Mouse (Mus musculus) right cerebral cortex, postnatal 4 days (tissue): ENCODE measurements at regions not wholly inside any gene's neighbourhood (a gene's known extent, or its start where the extent isn't known, plus 50 kb on each side); places are given as distances from the start of the nearest gene placed in this dataset.

Experiments used
- DNase-seq: peaks from one replicate; pipeline ENCODE4 v3.0.0-alpha.2; 2022

GRCm38 (mm10) chr5:64401737-64402136 is 245.6 kb downstream of the Tbc1d1 start:
- no peak for DNase-seq

DNA sequence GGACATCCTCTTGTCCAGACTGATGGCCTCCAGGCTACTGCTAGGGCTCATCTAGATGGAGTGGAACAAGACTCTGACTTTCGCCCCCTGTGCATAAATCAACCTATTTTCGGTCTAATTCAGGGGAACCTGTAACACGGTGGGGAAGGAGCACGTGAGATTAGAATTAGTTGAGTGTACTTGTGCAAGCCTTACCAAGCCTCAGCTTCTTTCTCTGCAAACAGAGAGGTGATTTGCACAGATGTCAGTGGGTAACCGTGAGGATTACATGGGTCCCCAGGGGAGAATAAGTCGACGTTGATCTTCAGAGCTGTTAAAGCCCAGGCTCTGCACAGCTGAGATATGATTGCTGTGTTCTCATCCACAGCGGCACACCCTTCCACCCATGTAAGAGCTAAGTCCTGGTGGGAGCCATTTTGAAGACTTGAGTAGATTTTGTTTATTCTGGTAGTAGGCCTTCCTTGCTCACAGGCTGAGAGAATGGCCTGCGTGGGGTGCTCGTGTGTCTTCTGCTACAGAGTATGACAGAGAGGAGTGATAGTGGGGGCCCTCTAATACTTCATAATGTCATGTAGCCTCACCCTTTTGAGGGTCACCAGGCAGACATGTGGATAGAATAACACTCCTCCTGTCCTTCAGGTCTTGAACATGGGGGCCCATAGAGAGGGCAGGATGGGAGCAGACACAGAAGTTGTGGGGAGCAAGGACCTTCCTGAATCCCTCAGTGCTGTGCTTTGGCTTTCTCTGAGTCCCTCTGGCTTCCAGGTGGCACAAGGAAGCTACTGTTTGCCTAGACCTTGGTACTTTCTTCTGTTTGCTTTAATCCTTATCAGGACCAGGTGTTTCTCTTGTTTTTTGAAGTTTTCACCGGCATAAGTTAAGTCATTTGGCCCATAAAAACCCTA is 247.2 kb downstream of the Tbc1d1 start:
- DNase-seq = no peak

- DNase-seq = no peak
Measured at GRCm38 (mm10) chr5:64403982-64404345, 247.9 kb downstream of the Tbc1d1 start.

DNA sequence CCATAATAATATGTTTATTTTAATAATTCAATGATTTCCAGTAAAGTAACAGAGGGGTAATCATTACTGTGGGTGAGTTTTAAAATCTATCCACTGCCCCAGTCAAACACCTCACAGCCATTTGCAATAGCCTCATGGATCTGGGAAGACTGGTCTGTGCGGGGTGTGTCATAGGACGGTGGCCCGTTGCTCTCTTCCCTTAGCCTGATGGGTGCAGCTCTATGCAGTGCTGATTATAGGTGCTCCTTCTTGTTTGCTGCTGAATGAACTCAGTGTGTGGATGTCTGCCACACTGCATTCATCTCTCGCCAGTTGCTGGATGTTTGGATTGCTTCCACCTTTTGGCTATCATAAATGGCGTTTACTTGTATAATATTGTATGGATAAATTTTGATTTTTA is 248.4 kb downstream of the Tbc1d1 start:
- no peak for DNase-seq

DNA sequence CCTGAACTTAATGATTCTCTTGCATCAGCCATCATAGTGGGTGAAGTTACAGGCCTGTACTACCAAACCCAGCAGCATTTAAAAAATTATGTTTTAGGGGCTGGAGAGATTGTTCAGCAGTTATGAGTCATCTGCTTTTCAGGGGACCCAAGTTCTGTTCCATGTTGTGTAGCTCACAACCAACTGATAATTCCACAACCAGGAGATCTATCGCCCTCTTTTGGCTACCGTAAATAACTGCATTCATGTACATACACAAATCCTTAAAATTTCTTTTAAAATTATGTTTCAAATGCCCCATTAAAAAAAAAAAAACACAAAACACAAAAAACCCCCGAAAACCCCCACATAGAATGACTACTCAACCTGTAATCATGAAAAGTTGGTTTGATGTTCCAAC is 252.8 kb downstream of the Tbc1d1 start:
- no peak for DNase-seq

DNA sequence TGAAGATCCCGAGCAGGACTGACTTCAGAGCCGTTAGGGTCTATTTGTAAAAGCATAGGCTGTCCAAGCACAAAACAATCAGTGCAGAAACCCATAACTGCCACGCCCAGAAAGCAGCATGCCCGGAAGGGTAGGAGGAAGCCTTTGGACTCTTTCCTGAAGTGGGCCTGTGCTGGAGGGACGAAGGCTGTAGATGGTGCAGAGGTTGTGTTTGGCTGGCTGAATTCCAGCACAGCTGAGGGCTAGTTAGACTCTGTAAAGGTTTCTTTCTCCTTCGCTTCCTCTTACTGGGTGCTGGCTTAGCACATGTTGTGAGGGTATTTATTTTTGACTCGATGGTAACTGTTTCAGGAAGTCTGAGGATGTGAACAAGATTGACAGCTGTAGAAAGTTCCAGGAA is 254.5 kb downstream of the Tbc1d1 start:
- no peak for DNase-seq

GRCm38 (mm10) chr5:64414519-64414918 is 258.4 kb downstream of the Tbc1d1 start:
- no peak for DNase-seq

DNA sequence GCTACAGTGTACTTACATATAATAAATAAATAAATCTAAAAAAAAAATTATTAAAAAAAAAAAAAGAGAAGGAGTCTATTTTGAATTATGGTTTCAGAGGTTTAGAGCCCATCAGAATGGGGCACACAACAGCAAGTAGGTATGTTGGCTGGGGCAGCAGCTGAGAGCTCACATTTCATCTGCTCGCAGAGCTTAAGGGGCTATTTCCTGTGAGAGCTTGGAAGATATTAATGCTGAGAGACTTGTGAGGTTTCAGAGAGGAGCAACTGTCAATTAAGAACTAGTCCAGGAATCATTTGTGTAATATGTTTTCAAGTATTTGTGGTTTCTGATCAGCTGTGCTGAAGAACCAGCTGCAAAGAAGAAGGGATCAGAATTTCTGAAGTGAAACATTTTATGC is 263.3 kb downstream of the Tbc1d1 start:
- no peak for DNase-seq

- no peak for DNase-seq
Measured at GRCm38 (mm10) chr5:64422787-64423587, 266.9 kb downstream of the Tbc1d1 start.

GRCm38 (mm10) chr5:64428822-64429221 is 272.7 kb downstream of the Tbc1d1 start:
- no peak for DNase-seq

DNA sequence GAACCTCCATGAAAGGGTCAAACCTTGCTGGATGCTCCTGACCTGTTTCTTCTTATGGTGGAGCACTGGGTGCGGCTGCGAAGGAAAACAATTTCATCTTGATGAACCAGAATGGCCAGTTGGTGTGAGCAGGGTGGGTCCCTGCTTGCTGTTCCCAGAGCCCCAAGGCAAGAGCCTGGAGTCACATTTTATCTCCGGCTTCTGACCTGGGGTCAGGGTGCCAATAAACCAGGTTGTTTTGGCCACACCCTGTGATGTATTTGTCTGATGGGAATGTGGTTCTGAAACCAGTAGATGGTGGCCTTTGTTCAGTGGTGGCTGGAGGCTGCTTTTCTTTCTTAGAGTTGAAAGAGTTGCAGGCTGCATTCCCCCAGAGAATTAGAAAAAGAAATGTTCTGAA is 274.4 kb downstream of the Tbc1d1 start:
- DNase-seq = no peak

DNA sequence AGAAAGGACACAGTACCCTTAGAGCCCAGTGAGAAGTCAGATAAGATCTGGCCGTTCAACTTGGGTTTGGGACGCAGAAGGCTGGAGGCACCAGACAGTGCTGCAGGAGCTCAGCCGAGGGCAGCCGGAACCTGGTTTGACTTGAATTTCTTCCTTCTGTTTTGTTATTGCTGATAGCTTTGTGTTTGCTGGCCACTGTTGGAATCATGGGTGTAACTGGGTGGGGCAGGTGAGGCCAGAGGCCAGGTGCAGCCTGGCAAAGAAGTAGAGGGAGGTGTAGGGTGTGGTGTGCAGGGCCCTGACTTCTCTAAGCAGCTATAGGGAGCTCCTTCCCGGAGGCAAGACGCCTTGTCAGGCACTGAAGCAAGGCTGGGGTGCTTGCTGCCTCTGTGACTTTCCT is 275.5 kb downstream of the Tbc1d1 start:
- DNase-seq = no peak

- no peak for DNase-seq
Measured at GRCm38 (mm10) chr5:64433786-64434185, 277.7 kb downstream of the Tbc1d1 start.

GRCm38 (mm10) chr5:64435491-64435890 is 279.4 kb downstream of the Tbc1d1 start:
- no peak for DNase-seq

GRCm38 (mm10) chr5:64435958-64436357 is 279.9 kb downstream of the Tbc1d1 start:
- DNase-seq = no peak

GRCm38 (mm10) chr5:64437720-64438119 is 281.6 kb downstream of the Tbc1d1 start:
- no peak for DNase-seq

GRCm38 (mm10) chr5:64438446-64439134 is 282.5 kb downstream of the Tbc1d1 start:
- no peak for DNase-seq

- no peak for DNase-seq
Measured at GRCm38 (mm10) chr5:64447847-64448246, 291.7 kb downstream of the Tbc1d1 start.

GRCm38 (mm10) chr5:64452668-64453334 is 296.7 kb downstream of the Tbc1d1 start:
- no peak for DNase-seq

GRCm38 (mm10) chr5:64459807-64460206 is 303.7 kb downstream of the Tbc1d1 start:
- no peak for DNase-seq

DNA sequence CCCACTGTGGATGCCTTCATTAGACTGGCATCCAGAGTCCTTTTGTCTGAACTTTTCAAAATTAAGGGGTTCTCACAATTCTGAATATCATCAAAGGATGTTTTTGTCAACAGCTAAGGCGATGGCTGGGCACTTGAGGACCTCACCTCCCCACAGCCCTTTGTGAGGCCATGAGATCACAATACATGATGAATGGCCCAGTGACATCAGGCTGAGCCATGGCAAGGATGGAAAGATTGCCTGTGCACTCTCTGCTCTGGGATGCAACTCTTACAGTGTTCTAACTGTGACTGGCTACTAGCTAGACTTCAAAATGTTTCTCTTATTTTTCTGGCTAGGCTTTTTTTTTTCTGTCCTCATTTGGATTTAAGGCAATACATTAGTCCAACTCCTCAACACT is 304.8 kb downstream of the Tbc1d1 start:
- no peak for DNase-seq

DNA sequence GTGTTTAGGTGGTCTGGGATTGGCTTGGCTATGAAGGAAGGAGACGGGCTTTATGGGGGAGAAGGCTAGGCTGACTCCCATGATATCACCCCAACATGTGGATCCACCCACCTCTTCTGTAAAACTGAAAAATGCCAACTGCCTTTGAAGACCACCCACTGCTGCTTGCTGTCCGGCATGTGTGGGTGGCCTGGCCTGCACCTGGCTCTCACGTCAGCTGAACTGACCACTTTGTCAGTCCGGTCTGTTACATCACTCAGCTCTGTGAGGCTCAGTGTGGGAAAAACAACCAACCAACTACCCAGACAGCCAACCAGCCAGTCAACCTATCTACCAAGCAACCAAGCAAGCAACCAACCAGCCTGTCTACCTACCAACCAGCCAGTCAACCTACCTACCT is 305.5 kb downstream of the Tbc1d1 start:
- no peak for DNase-seq

- no peak for DNase-seq
Measured at GRCm38 (mm10) chr5:64462411-64462810, 306.3 kb downstream of the Tbc1d1 start.
